Mouse (Mus musculus) testis, postnatal 14 days (tissue): Measurements from ENCODE around the gene Fam217b.
A peak's percentile ranks its signal among the peaks of the same experiment; 100 is the strongest.

Experiments
- DNase-seq: peaks from one replicate; pipeline ENCODE4 v3.0.0; 2021; ENCODE audit warnings: low spot score

Gene Fam217b

GRCm38 (mm10) chr2:178414261-178415149 lies at the start of gene Fam217b, which contains the start of gene Ppp1r3d:
TSS of gene Fam217b (plus strand) at chr2:178414524.
TSS of gene Ppp1r3d (minus strand) at chr2:178414472.
- peak; percentile 19 for DNase-seq

DNA sequence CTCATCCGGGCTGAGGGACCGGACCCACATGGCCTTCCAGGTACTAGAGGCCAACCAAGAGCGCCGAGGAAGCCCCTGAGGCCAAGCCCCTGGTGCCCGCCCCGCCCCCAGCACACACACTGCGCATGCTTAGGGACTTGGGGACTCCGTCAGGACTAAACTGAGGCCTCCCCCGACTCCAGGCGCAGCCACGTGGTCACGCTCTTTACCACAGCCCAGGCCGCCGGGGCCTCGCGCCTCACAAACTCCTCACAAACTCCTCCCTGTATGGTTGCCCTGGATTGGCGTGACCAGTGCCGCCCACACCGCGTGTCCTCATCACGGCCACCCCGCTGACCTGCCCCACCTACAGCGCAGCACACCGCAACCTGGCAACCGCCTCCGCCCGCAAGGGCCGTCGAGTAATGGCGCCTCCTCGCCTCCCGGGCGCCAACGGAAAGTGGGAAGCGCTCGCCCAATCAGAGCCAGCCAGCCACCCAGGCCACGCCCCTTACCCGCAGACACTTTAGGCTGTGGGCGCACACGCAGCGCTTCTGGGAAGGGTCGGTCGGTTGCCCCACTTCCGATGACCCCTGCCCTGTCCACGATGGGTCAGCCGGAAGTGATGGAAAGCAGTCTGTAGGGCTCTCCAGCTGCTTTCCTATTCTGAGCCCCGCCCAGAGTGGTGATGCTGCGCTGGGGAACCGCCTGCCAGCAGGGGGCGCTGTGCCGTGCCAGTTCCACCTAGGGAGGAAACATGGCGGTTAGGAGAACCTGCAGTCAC lies 7.1 kb upstream of the Fam217b start, which contains the start of gene Sycp2:
Sycp2 (minus strand) TSS at position 633 of the 763 bp plus-strand sequence.
- DNase-seq, result peak; percentile 95

- no peak for DNase-seq
Measured at GRCm38 (mm10) chr2:178409024-178409423, 5.3 kb upstream of the Fam217b start.

DNA sequence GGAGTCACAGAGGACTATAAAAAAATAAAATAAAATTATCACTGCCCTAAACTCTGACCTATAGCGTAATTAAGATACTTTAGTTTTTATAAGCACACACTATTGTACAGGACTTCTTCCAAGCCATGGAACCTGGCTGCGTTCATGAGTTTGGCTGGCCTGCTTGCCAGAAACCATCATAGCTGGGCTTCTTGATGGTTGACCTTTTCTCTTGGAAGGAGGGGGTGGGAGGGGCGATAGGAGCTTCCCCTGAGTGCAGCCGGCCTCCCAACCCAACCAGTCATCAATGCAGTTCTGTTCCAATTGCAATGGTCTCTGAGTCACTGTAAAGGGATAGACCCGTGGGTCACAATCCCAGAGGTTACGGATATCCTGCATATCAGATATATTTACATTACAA lies 4.0 kb upstream of the Fam217b start:
- no peak for DNase-seq

DNA sequence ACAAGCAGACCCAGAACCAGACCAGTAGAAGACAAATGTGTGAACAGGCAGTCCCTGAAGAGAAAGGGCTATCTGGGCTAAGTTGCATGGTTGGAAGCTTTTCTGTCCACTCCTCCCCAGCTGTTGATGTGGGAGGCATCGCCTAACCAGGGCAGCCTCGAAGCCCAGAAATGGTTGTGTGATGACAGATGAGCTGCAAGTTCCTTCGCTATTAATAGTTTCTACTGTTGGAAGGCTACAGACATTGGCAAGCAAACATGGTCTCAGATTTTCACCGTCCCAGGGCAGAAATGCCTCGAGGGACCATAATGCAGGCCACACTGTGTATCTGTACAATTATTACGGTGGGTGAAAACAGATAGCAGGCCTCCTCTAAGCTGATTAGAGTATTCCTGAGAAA lies 1.7 kb upstream of the Fam217b start:
- DNase-seq, result peak; percentile 5

GRCm38 (mm10) chr2:178413081-178413480 lies 1.2 kb upstream of the Fam217b start:
- peak; percentile 14 for DNase-seq

- peak; percentile 45 for DNase-seq
Measured at GRCm38 (mm10) chr2:178413481-178414260, 653 bp upstream of the Fam217b start.

DNA sequence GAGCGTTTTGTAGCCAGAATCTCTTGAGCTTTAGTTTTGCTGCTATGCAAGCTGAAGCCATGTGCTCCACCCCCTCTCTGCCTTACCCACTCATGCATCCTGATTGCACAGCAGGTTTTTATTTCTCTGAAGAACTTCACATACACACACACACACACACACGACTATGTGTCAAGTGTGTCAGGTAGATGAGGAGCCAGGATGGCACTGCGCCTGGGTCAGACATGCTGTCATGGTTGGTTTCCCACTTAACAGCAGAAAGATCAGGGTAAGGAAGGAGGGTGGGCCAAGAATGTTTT lies 775 bp downstream of the Fam217b start:
- DNase-seq, result no peak

DNA sequence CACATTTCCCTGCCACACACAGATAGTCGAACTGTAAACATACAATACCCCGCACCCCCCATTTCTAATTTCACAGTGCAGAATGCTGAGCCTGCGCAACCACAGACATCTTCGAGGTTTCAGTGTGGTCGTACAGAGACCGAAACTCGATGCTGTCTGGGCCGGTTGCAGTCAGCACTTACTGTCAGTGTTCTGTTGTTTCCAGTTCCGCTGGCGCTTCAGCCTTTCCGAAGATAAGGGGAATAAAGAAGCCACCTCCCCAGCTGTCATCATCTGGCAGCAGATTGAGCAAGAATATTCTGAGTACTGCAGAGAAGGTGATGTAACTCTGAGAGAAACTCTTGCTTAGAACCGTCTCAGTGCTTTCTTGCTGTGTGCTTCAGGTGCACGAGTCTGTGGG lies 2.1 kb downstream of the Fam217b start:
- DNase-seq, result peak; percentile 5

- DNase-seq, result peak; percentile 3
Measured at GRCm38 (mm10) chr2:178416970-178417369, 2.6 kb downstream of the Fam217b start.

DNA sequence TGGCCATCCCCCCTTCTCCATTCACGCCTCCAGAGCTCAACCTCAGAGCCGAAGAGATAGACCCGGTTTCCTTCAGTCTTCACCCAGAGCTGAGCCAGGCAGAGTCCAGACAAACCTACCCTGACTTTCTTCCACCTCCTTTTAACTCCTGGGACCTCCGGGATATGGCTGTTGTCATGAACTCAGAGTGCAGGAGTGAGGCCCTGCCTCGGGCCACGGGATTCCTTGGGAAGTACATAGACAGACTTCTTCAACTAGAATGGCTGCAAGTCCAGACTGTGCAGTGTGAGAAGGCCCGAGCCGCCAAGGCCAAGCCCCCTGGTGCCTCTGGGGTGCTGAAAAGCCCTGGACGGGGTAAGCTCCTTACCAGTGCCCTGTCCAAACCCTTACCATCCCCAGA lies 6.3 kb downstream of the Fam217b start:
- DNase-seq, result no peak

DNA sequence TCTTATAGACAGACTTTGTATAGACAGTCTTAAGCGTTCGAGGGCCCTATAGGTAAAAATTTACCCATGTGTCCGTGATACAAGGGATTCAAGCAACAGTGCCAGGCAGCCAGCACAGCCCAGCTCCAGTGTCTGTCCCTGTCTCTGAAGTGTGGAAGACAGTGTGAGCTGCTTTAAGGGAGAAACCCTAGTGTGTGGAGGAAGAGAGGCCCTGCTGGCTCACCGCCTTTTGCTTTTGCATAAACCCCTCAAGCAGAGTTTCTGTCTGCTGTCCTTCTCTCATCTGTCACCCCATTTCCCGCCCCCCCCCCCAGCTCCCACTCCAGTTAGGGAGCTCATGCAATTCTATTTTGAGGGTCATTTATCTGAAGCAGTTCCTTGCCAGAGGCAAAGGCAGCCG lies 7.3 kb downstream of the Fam217b start:
- DNase-seq, result no peak

GRCm38 (mm10) chr2:178422186-178422585 lies 7.9 kb downstream of the Fam217b start:
- DNase-seq, result no peak

DNA sequence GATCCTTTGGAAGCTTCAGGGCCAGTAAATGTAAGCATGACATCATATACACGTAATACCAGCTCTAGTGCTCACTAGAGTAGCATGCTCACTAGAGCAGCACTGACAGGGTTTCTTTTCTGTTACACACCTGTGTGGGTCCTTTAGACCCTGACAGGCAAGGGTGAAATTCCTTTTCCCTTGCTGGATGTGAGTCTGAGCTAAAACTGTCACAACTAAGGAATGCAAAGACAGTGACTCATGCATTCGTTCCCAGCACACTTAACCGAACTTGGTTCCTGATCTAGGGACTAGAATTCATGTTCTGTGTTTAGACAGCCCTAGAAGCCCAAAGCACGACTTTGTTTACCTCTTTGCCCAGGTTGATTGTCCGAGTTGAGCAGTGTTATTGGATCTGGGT lies 8.9 kb downstream of the Fam217b start:
- DNase-seq, result no peak

GRCm38 (mm10) chr2:178426229-178426628 lies 11.9 kb downstream of the Fam217b start:
- no peak for DNase-seq

- no peak for DNase-seq
Measured at GRCm38 (mm10) chr2:178427181-178427580, 12.9 kb downstream of the Fam217b start.

DNA sequence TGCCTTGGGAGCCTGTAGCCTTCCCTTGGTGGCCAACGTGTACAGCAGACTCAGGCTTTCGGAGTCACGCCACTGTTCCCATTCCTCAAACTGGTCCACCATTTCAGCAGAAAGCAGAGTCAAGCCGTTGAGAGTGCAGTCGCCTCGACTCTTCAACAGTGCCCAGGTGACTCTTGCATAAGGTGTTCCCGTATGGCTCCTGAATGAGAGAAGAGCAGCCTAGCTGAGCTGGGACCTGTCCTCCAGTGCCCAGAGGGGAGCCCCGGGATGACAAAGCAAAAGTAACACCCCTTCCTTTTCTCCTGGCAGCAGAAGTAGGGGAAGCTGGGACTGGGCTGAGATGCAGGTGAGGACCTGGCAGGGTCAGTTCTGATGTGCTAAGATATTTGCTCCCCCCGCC lies 13.9 kb downstream of the Fam217b start:
- DNase-seq, result no peak

DNA sequence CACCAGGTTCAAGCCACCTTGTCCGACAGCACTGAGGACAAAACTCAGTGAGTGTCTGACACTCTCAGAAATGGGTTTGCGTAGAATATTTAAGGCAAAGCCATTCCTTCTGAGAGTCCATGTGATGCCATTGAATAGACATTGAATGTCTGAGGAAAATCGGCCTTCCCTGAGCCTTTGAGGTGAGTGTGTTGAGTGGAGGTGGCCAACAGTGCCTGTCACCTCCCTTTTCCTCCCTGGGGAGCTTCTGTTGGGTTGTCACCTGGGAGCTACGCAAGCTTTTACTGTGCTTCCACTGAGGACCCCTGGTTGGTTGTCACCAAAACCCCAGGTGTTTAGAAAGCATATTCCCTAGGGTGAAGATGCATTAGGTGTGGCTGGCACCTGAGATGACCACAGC lies 14.4 kb downstream of the Fam217b start:
- DNase-seq, result no peak

GRCm38 (mm10) chr2:178429426-178429825 lies 15.1 kb downstream of the Fam217b start:
- DNase-seq, result no peak

- no peak for DNase-seq
Measured at GRCm38 (mm10) chr2:178430231-178430630, 15.9 kb downstream of the Fam217b start, which contains the start of gene Cdh26. TSS of gene Cdh26 (plus strand) at chr2:178430531.

DNA sequence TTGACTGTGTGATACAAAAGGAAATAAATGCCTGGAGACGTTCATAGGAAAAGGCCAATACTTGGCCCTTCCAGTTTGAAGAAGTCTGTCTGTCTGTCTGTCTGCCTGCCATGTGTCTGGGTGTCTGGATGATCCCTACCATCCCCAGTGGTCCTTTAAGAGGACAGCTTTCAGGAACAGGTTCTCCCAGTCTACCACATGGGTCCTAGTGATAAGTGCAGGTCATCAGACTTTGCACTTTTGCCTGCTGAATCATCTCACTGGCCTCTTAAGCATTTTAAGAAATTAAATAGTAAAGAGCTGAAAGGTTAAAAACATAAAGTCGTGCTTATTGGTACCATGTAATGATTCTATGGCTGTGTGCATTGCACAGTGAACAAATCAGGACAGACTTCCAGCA lies 19.2 kb downstream of the Fam217b start:
- DNase-seq, result no peak

DNA sequence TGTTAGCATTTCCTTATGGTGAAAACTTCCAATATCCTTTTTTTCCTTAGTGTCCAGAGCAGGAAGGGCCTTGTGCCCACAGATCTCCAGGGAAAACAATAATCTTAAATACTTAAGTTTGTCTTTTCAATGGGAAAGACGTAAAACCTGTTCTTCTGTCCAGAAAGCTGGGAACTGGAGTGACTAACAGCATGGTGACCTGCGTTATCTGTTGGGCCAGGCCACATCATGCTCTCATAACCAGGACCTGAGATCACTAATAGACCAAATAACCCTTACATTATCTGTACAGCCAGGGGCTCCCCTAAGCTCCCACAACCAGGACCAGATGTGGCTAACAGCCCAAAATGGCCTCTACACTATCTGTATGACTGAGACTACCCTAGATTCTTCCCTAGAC lies 19.6 kb downstream of the Fam217b start:
- DNase-seq, result no peak
